Mouse (Mus musculus) spleen, adult 2 months (tissue): ENCODE measurements at regions not wholly inside any gene's neighbourhood (a gene's known extent, or its start where the extent isn't known, plus 50 kb on each side); places are given as distances from the start of the nearest gene placed in this dataset.

Experiments used
- DNase-seq, 2 experiments: peaks; one replicate each; pipeline versions ENCODE4 v3.0.0 to v3.0.0-alpha.2; 2012 to 2021; ENCODE audit warnings: low spot score in 2 of 2, low read depth in 1 of 2
- H3K27ac ChIP-seq: fragments of 200-500 bp; 2 replicates; pipeline ENCODE4 v1.5.1; 2012; ENCODE audit warnings: low read length, inconsistent platforms; ENCODE audit not compliant: insufficient read depth
- H3K27me3 ChIP-seq: fragments of 200-500 bp; 2 replicates; pipeline ENCODE4 v1.6.1; 2012; ENCODE audit warnings: mild to moderate bottlenecking, moderate library complexity, low read length, inconsistent platforms; ENCODE audit not compliant: control insufficient read depth, insufficient read depth
- H3K36me3 ChIP-seq: fragments of 200-500 bp; 2 replicates; pipeline ENCODE4 v1.6.1; 2012; ENCODE audit warnings: mild to moderate bottlenecking, low read length, inconsistent platforms; ENCODE audit not compliant: control insufficient read depth, insufficient read depth
- H3K4me1 ChIP-seq: fragments of 200-500 bp; 2 replicates; pipeline ENCODE4 v1.6.1; 2011; ENCODE audit warnings: inconsistent platforms; ENCODE audit not compliant: control insufficient read depth, insufficient read depth, insufficient read length
- H3K4me3 ChIP-seq: fragments of 200-500 bp; 2 replicates; pipeline ENCODE4 v1.5.1; 2011; ENCODE audit warnings: mild to moderate bottlenecking, inconsistent platforms; ENCODE audit not compliant: insufficient read depth, insufficient read length; ENCODE audit errors: extremely low read depth
- CTCF ChIP-seq: fragments of 200-500 bp; IDR thresholded peaks from 2 replicates; pipeline ENCODE4 v1.5.1; 2011; ENCODE audit warnings: mild to moderate bottlenecking, inconsistent platforms; ENCODE audit not compliant: insufficient read depth, insufficient read length, insufficient replicate concordance; ENCODE audit errors: extremely low read depth
- POLR2A ChIP-seq: fragments of 200-500 bp; IDR thresholded peaks from 2 replicates; pipeline ENCODE4 v1.6.1; 2011; ENCODE audit warnings: low read depth, low read length, inconsistent platforms
- WGBS: fragments of 180-500 bp; shearing (Covaris S2); methylation state at CpG from one replicate; pipeline ENCODE4 v1.1.7; 2018; 5-methylcytosine and 5-hydroxymethylcytosine counted together

GRCm38 (mm10) chr13:44615696-44616095, 113.6 kb upstream of the Jarid2 start:
- H3K36me3 ChIP-seq, result no peaks in the 10 kb centered on the region
- H3K4me1 ChIP-seq, result no peaks in the 10 kb centered on the region
- TF ChIP-seq CTCF, result no peak
- no peak for TF ChIP-seq POLR2A
- no peaks in the 10 kb centered on the region for H3K27me3 ChIP-seq
- DNase-seq, result no peak
- no peak overlapping the region for H3K27ac ChIP-seq
- 85% methylated on average over 8 of the region's 8 CpGs for WGBS
- H3K4me3 ChIP-seq, result no peak overlapping the region

GRCm38 (mm10) chr13:44618368-44618767, 110.9 kb upstream of the Jarid2 start:
- TF ChIP-seq POLR2A (no peak), CTCF (no peak)
- WGBS, result 87% methylated on average over 3 of the region's 3 CpGs

GRCm38 (mm10) chr13:44622661-44623355, 106.5 kb upstream of the Jarid2 start:
- H3K4me3 ChIP-seq, result no peak overlapping the region
- no peaks in the 10 kb centered on the region for H3K27me3 ChIP-seq
- no peaks in the 10 kb centered on the region for H3K4me1 ChIP-seq
- TF ChIP-seq CTCF, result no peak
- no peak for TF ChIP-seq POLR2A
- H3K27ac ChIP-seq, result no peak overlapping the region
- no peak for DNase-seq
- 88% methylated on average over 12 of the region's 12 CpGs for WGBS
- no peaks in the 10 kb centered on the region for H3K36me3 ChIP-seq

More at GRCm38 (mm10) chr13:44618368-44618767, 110.9 kb upstream of the Jarid2 start:
- Histone ChIP-seq H3K27me3 (no peaks in the 10 kb centered on the region), H3K4me3 (no peak overlapping the region), H3K36me3 (no peaks in the 10 kb centered on the region), H3K27ac (no peak overlapping the region), H3K4me1 (no peaks in the 10 kb centered on the region)
- no peak for DNase-seq

GRCm38 (mm10) chr13:44624716-44625115, 104.6 kb upstream of the Jarid2 start:
- Histone ChIP-seq H3K4me3 (no peak overlapping the region), H3K4me1 (no peaks in the 10 kb centered on the region), H3K27ac (no peak overlapping the region), H3K36me3 (no peaks in the 10 kb centered on the region), H3K27me3 (no peaks in the 10 kb centered on the region)
- DNase-seq, result peak in 1 of 2 experiments; percentile 50
- TF ChIP-seq POLR2A, result no peak
- no peak for TF ChIP-seq CTCF
- WGBS, result 70% methylated on average over 13 of the region's 13 CpGs

GRCm38 (mm10) chr13:44625792-44626191, 103.5 kb upstream of the Jarid2 start:
- WGBS, result 53% methylated on average over 7 of the region's 7 CpGs

GRCm38 (mm10) chr13:44626806-44627205, 102.5 kb upstream of the Jarid2 start:
- DNase-seq, result no peak
- WGBS, result 79% methylated on average over 11 of the region's 11 CpGs
- no peak for TF ChIP-seq POLR2A
- no peak for TF ChIP-seq CTCF
- no peaks in the 10 kb centered on the region for H3K36me3 ChIP-seq
- no peak overlapping the region for H3K27ac ChIP-seq
- no peaks in the 10 kb centered on the region for H3K27me3 ChIP-seq
- H3K4me1 ChIP-seq, result no peaks in the 10 kb centered on the region
- H3K4me3 ChIP-seq, result no peak overlapping the region

More at GRCm38 (mm10) chr13:44625792-44626191, 103.5 kb upstream of the Jarid2 start:
- DNase-seq, result no peak
- H3K27ac ChIP-seq, result no peak overlapping the region
- TF ChIP-seq CTCF, result no peak
- no peak for TF ChIP-seq POLR2A
- no peaks in the 10 kb centered on the region for H3K4me1 ChIP-seq
- no peak overlapping the region for H3K4me3 ChIP-seq
- H3K36me3 ChIP-seq, result no peaks in the 10 kb centered on the region
- no peaks in the 10 kb centered on the region for H3K27me3 ChIP-seq

- Histone ChIP-seq H3K4me1 (no peaks in the 10 kb centered on the region), H3K4me3 (no peak overlapping the region), H3K27ac (no peak overlapping the region), H3K36me3 (no peaks in the 10 kb centered on the region), H3K27me3 (no peaks in the 10 kb centered on the region)
- TF ChIP-seq CTCF (no peak), POLR2A (no peak)
- WGBS, result 85% methylated on average over 6 of the region's 6 CpGs
- DNase-seq, result no peak
Observed at GRCm38 (mm10) chr13:44630061-44630460, 99.2 kb upstream of the Jarid2 start.
